In genomic region chr5:73823421-73823820, GRCm38 (mm10) we compare ENCODE assay signal across 16 mouse cellular contexts.
"Had no signal": no experiment of that assay in that cellular context is flagged by ENCODE, and none has a peak within 500 bp of the region (broad histone marks: within the 10 kb centered on the region; RNA-seq: fewer than 3 reads in every experiment).

No protein-coding gene starts in this region.

- H3K4me3 ChIP-seq: kidney, embryonic 15.5 days; limb, embryonic 13.5 days; liver, embryonic 13.5 days had no signal

- DNase-seq: kidney, adult 8-10 months; kidney, postnatal 10 days; kidney, postnatal 36 days; layer of hippocampus, postnatal 36 days; left cerebral cortex, postnatal 4 days; liver; liver, embryonic 13.5 days; lung, embryonic 14.5 days; midbrain, embryonic 14.5 days; thymus, adult 18-20 months; thymus, postnatal 14 days; thymus, postnatal 4 days had no signal

- ATAC-seq: lung, postnatal 0 days had no signal

- H3K27ac ChIP-seq: kidney, embryonic 15.5 days; limb, embryonic 13.5 days; liver, embryonic 13.5 days; macrophage had no signal
